ENCODE assay signal across 8 mouse cellular contexts in the genomic region with DNA sequence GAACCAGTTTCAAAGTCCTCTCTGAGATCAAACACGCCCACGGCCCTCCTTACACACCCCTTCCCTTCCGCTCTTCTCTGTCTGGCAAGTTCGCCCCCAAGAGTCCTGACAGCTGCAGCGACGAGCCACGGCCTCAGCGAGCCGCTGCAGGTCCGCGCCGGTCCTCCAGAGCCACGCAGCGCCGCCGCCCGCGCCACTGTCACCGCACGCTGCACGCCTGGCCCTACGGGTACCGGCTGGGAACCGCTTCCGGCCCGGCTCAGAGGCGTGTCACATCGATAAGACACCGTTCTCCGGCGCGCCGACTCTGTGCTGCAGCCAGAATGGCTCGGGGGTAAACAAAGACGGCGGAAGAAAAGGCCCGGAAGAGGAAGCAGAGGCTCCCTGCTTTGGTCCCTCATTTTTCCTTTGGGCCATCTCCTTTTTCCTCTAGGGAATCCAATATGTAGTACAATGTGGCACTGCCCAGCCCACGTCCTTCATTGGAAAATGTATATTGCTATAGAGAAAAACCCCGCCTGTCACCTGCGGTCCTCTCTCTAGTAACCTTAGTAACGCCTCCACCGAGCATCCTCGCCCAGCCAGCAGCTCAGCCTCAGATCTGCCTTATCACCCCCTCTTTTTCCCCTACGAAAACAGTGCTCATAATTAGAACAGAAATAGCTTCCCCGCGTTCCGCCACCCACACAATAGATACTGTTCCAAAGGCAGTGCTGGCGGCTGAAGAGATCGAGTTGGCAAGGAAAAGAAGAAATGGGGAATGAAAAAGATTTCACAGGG. TPM values are rescaled to one million over a fixed set of nuclear protein-coding genes. Genes with fewer than 3 reads are reported as not detected.
DNase-seq lines count a peak whose midpoint lies in the region; ATAC-seq lines count a peak whose summit lies in the region.

Gene Fra10ac1, minus strand, starts transcription at position 252 of the 780 bp plus-strand sequence.

- H3K9ac ChIP-seq in hindbrain, embryonic 12.5 days: peak within 1 kb of the TSS; percentile 66

- no peaks in the 10 kb centered on the region for H3K36me3 ChIP-seq in hindbrain, embryonic 12.5 days

- peak within 1 kb of the TSS; percentile 89 for H3K27ac ChIP-seq in hindbrain, embryonic 12.5 days

- peaks cover 7% of the 10 kb centered on the region for H3K4me1 ChIP-seq in hindbrain, embryonic 12.5 days

- peak; percentile 96 for ATAC-seq in hindbrain, embryonic 12.5 days (ENCODE audit: low FRiP score)

- H3K4me3 ChIP-seq in hindbrain, embryonic 12.5 days: peak within 1 kb of the TSS; percentile 51

- peak; percentile 95 for DNase-seq in Muller cell, postnatal 12 days (ENCODE audit: inconsistent ontology term)
- peak; percentile 95 for DNase-seq in cerebellum, adult 9-11 months
- peak; percentile 92 to 94 for DNase-seq in frontal cortex, postnatal 10 days (ENCODE audit: low spot score in 2 of 2)
- DNase-seq in layer of hippocampus, postnatal 25 days (ENCODE audit: extremely low spot score in 1 of 2, low spot score in 1 of 2): peak; percentile 91 to 98
- DNase-seq in lung, postnatal 25 days (ENCODE audit: low spot score): peak; percentile 86
- DNase-seq in retina, embryonic 14.5 days (ENCODE audit: low spot score): peak; percentile 93
- peak; percentile 91 for DNase-seq in thymus, postnatal 4 days

- peak within 1 kb of the TSS; percentile 65 for H3K4me2 ChIP-seq in hindbrain, embryonic 12.5 days (replicated peaks)

- under 1% methylated on average over 49 of the region's 49 CpGs for WGBS in hindbrain, embryonic 12.5 days

- no peaks in the 10 kb centered on the region for H3K9me3 ChIP-seq in hindbrain, embryonic 12.5 days (replicated peaks)

- no peaks in the 10 kb centered on the region for H3K27me3 ChIP-seq in hindbrain, embryonic 12.5 days

RNA-seq across cellular contexts. Expression of gene Fra10ac1, which starts in this region (rescaled TPM):
- polyA plus RNA-seq in hindbrain, embryonic 12.5 days (2016; fragmentation: Nextera tagmentation; extraction: Ambion mirVana): 52.7 and 55.2 TPM in 2 replicates
- 10 to 100 TPM; 16.3 to 22.6 TPM for total RNA-seq in layer of hippocampus, postnatal 25 days (2021)

Comparison
In these comparisons a context has a peak if more than half of its experiments do, and no peak if none do; other contexts are left out.
1. Peak in every context shown above with its lines: DNase-seq, ATAC-seq, H3K4me3 ChIP-seq and H3K27ac ChIP-seq.